Mouse (Mus musculus) frontal cortex, postnatal 10 days (tissue): ENCODE data around the gene Myo1e.
A peak's percentile ranks its signal among the peaks of the same experiment; 100 is the strongest.

Experiments
- DNase-seq, 2 experiments: peaks; one replicate each; pipeline ENCODE4 v3.0.0; 2022; ENCODE audit warnings: low spot score in 2 of 2, mixed read lengths in 1 of 2

The Myo1e gene

GRCm38 (mm10) chr9:70409743-70410142 lies 202.6 kb downstream of the Myo1e start:
- no peak for DNase-seq

GRCm38 (mm10) chr9:70410668-70411067 lies 203.5 kb downstream of the Myo1e start:
- DNase-seq: no peak

DNA sequence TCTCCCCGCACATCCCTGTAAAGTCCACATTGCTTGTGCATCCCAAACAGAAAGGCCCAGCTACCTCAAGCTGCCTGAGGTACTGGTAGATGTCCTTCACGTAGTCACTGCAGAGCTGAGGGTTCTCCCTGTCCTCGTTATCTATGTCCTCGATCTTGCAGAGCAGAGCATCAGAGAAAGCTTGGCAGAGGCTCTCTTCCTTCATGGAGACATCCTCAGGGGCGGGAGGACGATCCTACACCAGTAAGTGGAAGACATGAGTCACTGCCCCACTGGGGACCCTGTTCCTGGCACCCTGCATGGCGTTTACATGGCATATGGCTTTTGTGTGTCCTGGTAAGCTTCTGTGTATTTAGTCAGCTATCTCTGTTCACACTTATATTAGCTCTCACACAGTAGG lies 205.9 kb downstream of the Myo1e start:
- no peak for DNase-seq

DNA sequence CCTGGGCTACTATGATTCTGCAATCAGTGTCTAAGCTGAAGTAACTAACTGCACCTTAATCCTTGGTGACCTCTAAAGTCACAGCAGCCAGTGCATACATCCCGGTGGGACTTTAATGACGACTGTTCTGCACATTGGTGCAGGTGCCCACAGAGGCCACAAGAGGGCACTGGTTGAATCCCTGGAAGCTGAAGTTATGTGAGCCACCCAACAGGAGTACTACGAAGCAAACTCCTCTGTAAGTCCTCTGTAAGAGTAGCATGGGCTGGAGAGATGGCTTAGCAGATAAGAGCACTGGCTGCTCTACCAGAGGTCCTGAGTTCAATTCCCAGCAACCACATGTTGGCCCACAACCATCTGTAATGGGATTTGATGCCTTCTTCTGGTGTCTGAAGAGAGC lies 209.3 kb downstream of the Myo1e start:
- no peak for DNase-seq

GRCm38 (mm10) chr9:70421257-70422056 lies 214.3 kb downstream of the Myo1e start, which contains the start of gene Ccnb2:
TSS of gene Ccnb2 (minus strand) at chr9:70421547.
- peak; percentile 82 to 85 for DNase-seq

DNA sequence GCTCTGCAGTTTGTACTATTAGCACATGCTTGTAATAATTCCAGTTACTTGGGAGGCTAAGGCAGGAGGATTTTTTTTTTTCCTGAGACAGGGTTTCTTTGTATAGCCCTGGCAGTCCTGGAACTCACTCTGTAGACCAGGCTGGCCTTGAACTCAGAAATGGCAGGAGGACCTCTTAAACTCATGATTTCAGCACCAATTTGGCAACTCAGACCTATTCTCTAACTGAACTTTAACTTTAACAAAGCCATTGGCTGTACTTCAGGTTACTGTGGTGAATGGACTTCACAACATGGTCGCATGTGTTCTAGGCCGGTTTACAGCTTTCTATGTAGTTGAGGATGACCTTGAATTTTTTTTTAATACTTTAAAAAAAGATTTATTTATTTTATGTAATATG lies 215.5 kb downstream of the Myo1e start:
- DNase-seq: no peak

DNA sequence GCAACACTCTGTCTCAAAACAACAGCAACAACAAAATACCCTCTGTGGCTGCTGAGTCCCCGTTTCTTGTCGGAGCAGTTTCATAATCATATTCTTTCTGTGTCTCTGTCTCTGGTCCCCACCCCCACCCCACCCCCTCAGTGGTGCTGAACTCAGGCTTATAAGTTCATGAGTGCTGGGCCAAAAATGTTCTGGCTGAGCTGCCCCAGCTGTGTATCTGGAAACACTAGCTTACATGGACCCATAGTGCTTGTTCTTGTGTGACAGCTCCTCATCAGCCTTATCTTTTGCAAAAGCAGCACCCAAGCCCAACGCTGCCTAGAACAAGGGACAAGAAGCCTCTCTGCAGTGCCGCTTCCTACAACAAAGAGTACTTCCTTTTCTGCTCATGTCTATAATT lies 232.8 kb downstream of the Myo1e start:
- DNase-seq: no peak

DNA sequence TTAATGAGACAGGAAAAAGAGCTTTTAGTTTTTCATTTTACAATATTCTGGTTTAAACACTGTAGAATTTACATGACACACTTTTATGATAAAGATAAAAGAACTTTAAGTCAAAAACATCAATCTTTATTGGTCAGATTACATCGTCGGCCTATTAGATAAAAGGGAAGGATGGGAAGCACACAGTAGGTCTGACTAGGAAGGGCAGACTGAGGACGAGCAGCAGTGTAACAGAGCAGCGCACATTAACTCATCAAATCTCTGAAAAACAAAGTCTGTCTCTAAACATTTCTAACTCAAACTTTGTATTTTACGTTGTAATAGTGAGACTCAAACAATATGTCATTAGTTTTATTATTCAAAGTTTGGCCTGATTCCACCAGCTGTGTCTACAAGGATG lies 241.9 kb downstream of the Myo1e start:
- no peak for DNase-seq
